Mouse (Mus musculus): ENCODE data around the gene Vmn2r115.

Vmn2r115 gene

GRCm38 (mm10) chr17:23343441-23343840 lies at the start of gene Vmn2r115:
Gene Vmn2r115, plus strand, starts transcription at chr17:23343741.
- 46% methylated on average over 2 of the region's 2 CpGs for WGBS

GRCm38 (mm10) chr17:23312437-23312836 lies 31.1 kb upstream of the Vmn2r115 start, which contains the start of gene Vmn2r114:
Gene Vmn2r114, minus strand, starts transcription at chr17:23312537.
- WGBS: 69% methylated on average over 2 of the region's 2 CpGs

GRCm38 (mm10) chr17:23330657-23331056 lies 12.9 kb upstream of the Vmn2r115 start:
- WGBS: 74% methylated on average over 6 of the region's 6 CpGs

- 79% methylated on average over 1 of the region's 1 CpGs for WGBS
Measured at GRCm38 (mm10) chr17:23351644-23352043, 8.1 kb downstream of the Vmn2r115 start.

GRCm38 (mm10) chr17:23384304-23384703 lies 40.8 kb downstream of the Vmn2r115 start, which contains the start of gene Vmn2r116:
Gene Vmn2r116, plus strand, starts transcription at chr17:23384604.

All from cerebral cortex, adult 2 months (tissue).